16 mouse cellular contexts compared by ENCODE assay signal in genomic region chr17:78225547-78225946, GRCm38 (mm10). TPM values are rescaled to one million over a fixed set of nuclear protein-coding genes. Genes with fewer than 3 reads are reported as not detected.
DNase-seq lines count a peak whose midpoint lies in the region; ATAC-seq and TF ChIP-seq lines count a peak whose summit lies in the region.
"Had no signal": no experiment of that assay in that cellular context is flagged by ENCODE, and none has a peak within 500 bp of the region (broad histone marks: within the 10 kb centered on the region; RNA-seq: fewer than 3 reads in every experiment).

No protein-coding gene starts in this region.

- H3K4me3 ChIP-seq in liver, embryonic 12.5 days, result no peak overlapping the region
- H3K4me3 ChIP-seq in liver, postnatal 0 days (ENCODE audit: low read depth, low read length), result no peak overlapping the region
- H3K4me3 ChIP-seq in kidney, adult 2 months (ENCODE audit: insufficient read depth, low read depth, low read length), result no peak overlapping the region
- H3K4me3 ChIP-seq: embryonic facial prominence, embryonic 15.5 days; heart, embryonic 13.5 days; limb, embryonic 10.5 days had no signal

- ATAC-seq in liver, embryonic 12.5 days, result 0 out of 2 replicates have a peak, but pooled peaks have one; percentile 32
- no peak for ATAC-seq in liver, postnatal 0 days
- ATAC-seq in Patski, result peak; percentile 15
- no peak for ATAC-seq in inflammation-experienced regulatory T-cells, adult 6 months

- H3K27ac ChIP-seq in liver, embryonic 12.5 days, result no peak overlapping the region
- no peak overlapping the region for H3K27ac ChIP-seq in liver, postnatal 0 days (ENCODE audit: low read depth)
- H3K27ac ChIP-seq in kidney, adult 2 months (ENCODE audit: insufficient read depth, low read depth, low read length), result peak overlapping the region; percentile 86; the same call in 1 of the 2 replicates
- H3K27ac ChIP-seq: embryonic facial prominence, embryonic 15.5 days; heart, embryonic 13.5 days; limb, embryonic 10.5 days; liver, embryonic 14.5 days had no signal

- DNase-seq in liver, postnatal 0 days, result no peak
- DNase-seq in Patski (ENCODE audit: low read depth, low spot score) (no peak), adipocyte (ENCODE audit: low spot score) (no peak)
- peak; percentile 92 for DNase-seq in kidney, adult 2 months
- DNase-seq in kidney, postnatal 14 days, result peak; percentile 83
- no peak for DNase-seq in gastrocnemius, postnatal 36 days
- DNase-seq: cerebellum, adult 9-11 months; embryo, embryonic 11 days; spleen, adult 18-20 months; thymus, adult 2 months had no signal

- WGBS in liver, embryonic 12.5 days (ENCODE audit: insufficient replicate concordance), result 61% methylated on average over 5 of the region's 5 CpGs
- 69% methylated on average over 5 of the region's 5 CpGs for WGBS in liver, postnatal 0 days (ENCODE audit: insufficient replicate concordance)
- WGBS in kidney, adult 2 months, result 15% methylated on average over 5 of the region's 5 CpGs

- CTCF ChIA-PET in Patski (lab: Charles Lee), result interaction anchor here (0.5 kb wide), 1 partner anchor 725 kb away, joined by 3 read pairs; no protein-coding TSS in a partner anchor

- no peak overlapping the region for H3K4me2 ChIP-seq in liver, embryonic 12.5 days
- H3K4me2 ChIP-seq in liver, postnatal 0 days (ENCODE audit: low read depth, low read length), result no peak overlapping the region
- H3K4me2 ChIP-seq: embryonic facial prominence, embryonic 15.5 days; heart, embryonic 13.5 days had no signal

- no peak overlapping the region for H3K9ac ChIP-seq in liver, embryonic 12.5 days
- H3K9ac ChIP-seq in liver, postnatal 0 days (replicated peaks), result no peak overlapping the region
- H3K9ac ChIP-seq: embryonic facial prominence, embryonic 15.5 days; heart, embryonic 13.5 days; liver, embryonic 14.5 days had no signal

- TF ChIP-seq CTCF in liver, postnatal 0 days (IDR thresholded peaks at IDR 0.05; ENCODE audit: low read depth), result no peak
- TF ChIP-seq CTCF in Patski (IDR thresholded peaks at IDR 0.05), result no peak
- no peak for TF ChIP-seq CTCF in kidney, adult 2 months (conservative IDR thresholded peaks at IDR 0.05; ENCODE audit: insufficient read depth, insufficient read length, low read depth, low read length)

- 0 out of 2 replicates have a peak, but pooled peaks cover 3% of the 10 kb centered on the region for H3K4me1 ChIP-seq in liver, embryonic 12.5 days
- peaks cover 4% of the 10 kb centered on the region for H3K4me1 ChIP-seq in liver, postnatal 0 days (ENCODE audit: insufficient read depth)
- H3K4me1 ChIP-seq in kidney, adult 2 months (ENCODE audit: control insufficient read depth, insufficient read depth, low read length), result peaks cover 51% of the 10 kb centered on the region

- POLR2A ChIA-PET in Patski (lab: Charles Lee), result interaction anchor here (1.0 kb wide), 1 partner anchor 13 kb away, joined by 3 read pairs; no protein-coding TSS in a partner anchor

- in situ Hi-C loops in Patski (cut with MboI; ENCODE audit: low pct_unique_long_range_greater_than_20kb), result no loop called here

- no peaks in the 10 kb centered on the region for H3K27me3 ChIP-seq in liver, embryonic 12.5 days (replicated peaks)
- no peaks in the 10 kb centered on the region for H3K27me3 ChIP-seq in liver, postnatal 0 days (ENCODE audit: insufficient read depth, low read length)
- no peaks in the 10 kb centered on the region for H3K27me3 ChIP-seq in Patski
- H3K27me3 ChIP-seq in kidney, adult 2 months (replicated peaks; ENCODE audit: control insufficient read depth, insufficient read depth, low read length), result no peaks in the 10 kb centered on the region
- H3K27me3 ChIP-seq: embryonic facial prominence, embryonic 15.5 days; heart, embryonic 13.5 days had no signal

- no peaks in the 10 kb centered on the region for H3K9me3 ChIP-seq in liver, embryonic 12.5 days (replicated peaks)
- H3K9me3 ChIP-seq in liver, postnatal 0 days (ENCODE audit: low read length), result no peaks in the 10 kb centered on the region
- H3K9me3 ChIP-seq: embryonic facial prominence, embryonic 15.5 days; heart, embryonic 13.5 days; limb, embryonic 10.5 days had no signal

- no peak for TF ChIP-seq POLR2A in kidney, adult 2 months (IDR thresholded peaks at IDR 0.05; ENCODE audit: low read depth, low read length)

- H3K36me3 ChIP-seq in liver, embryonic 12.5 days, result no peaks in the 10 kb centered on the region
- H3K36me3 ChIP-seq in liver, postnatal 0 days (replicated peaks; ENCODE audit: insufficient read depth, low read length), result no peaks in the 10 kb centered on the region
- H3K36me3 ChIP-seq in kidney, adult 2 months (ENCODE audit: control insufficient read depth, insufficient read depth, low read length), result no peaks in the 10 kb centered on the region
- H3K36me3 ChIP-seq: embryonic facial prominence, embryonic 15.5 days; heart, embryonic 13.5 days; limb, embryonic 10.5 days had no signal

- intact Hi-C loops in gastrocnemius, postnatal 36 days (cut with DNase I), result no loop called here

- TF ChIP-seq EP300 in liver, postnatal 0 days (IDR thresholded peaks at IDR 0.05; ENCODE audit: low read depth), result no peak

RNA-seq across cellular contexts. Expression of gene Crim1, which starts 25.5 kb away (rescaled TPM):
- 1.5 and 2.1 TPM in 2 replicates for polyA plus RNA-seq in liver, embryonic 12.5 days (2016; fragmentation: Nextera tagmentation; extraction: Ambion mirVana)
- 0.86 and 0.92 TPM in 2 replicates for polyA plus RNA-seq in liver, postnatal 0 days (2015; fragmentation: Nextera tagmentation; extraction: Ambion mirVana)
- 243 TPM for polyA plus RNA-seq in Patski (2021)
- polyA plus RNA-seq in kidney, adult 2 months (2012; rRNA removed), result 54.2 and 64.9 TPM in 2 replicates
- 1 to 10 TPM; 4.9 to 8.3 (median 7.9) TPM for polyA plus RNA-seq in inflammation-experienced regulatory T-cells, adult 6 months (2017; shearing (Covaris generic))
- total RNA-seq in gastrocnemius, postnatal 36 days (2021), result 10 to 100 TPM; 25.0 to 25.6 TPM

Comparison
In these comparisons a context has a peak if more than half of its experiments do, and no peak if none do; other contexts are left out.
1. ATAC-seq: peak in liver, embryonic 12.5 days (single experiment) and Patski (single experiment); none in liver, postnatal 0 days (single experiment) and inflammation-experienced regulatory T-cells, adult 6 months (single experiment).
2. DNase-seq: peak in kidney, adult 2 months (single experiment) and kidney, postnatal 14 days (single experiment); none in liver, postnatal 0 days (single experiment), Patski (single experiment), adipocyte (single experiment) and gastrocnemius, postnatal 36 days (0 of 2).